Mouse (Mus musculus) ES-CJ7 (cell line): ENCODE measurements at regions not wholly inside any gene's neighbourhood (a gene's known extent, or its start where the extent isn't known, plus 50 kb on each side); places are given as distances from the start of the nearest gene placed in this dataset.
"Not testable (repeated sequence)": the region's sequence is repeated elsewhere in the genome, so short reads cannot be mapped to it uniquely, and the experiment has no call there.

Source experiments
- DNase-seq: peaks from one replicate; pipeline ENCODE4 v3.0.0; 2011; ENCODE audit warnings: low read depth, low spot score

GRCm38 (mm10) chr5:151733991-151734390, 82.9 kb upstream of the Rfc3 start:
- DNase-seq = no peak

GRCm38 (mm10) chr5:151725619-151726018, 74.6 kb upstream of the Rfc3 start:
- no peak for DNase-seq

- DNase-seq = not testable (repeated sequence)
Observed at GRCm38 (mm10) chr5:151724403-151724802, 73.4 kb upstream of the Rfc3 start.

GRCm38 (mm10) chr5:151722458-151722857, 71.4 kb upstream of the Rfc3 start:
- DNase-seq = peak; percentile 48

GRCm38 (mm10) chr5:151719757-151720156, 68.7 kb upstream of the Rfc3 start:
- DNase-seq = not testable (repeated sequence)

- DNase-seq = peak; percentile 17
Observed at GRCm38 (mm10) chr5:151717923-151718322, 66.9 kb upstream of the Rfc3 start.

GRCm38 (mm10) chr5:151705226-151705625, 54.2 kb upstream of the Rfc3 start:
- no peak for DNase-seq

GRCm38 (mm10) chr5:151704049-151704448, 53.0 kb upstream of the Rfc3 start:
- no peak for DNase-seq
